Mouse (Mus musculus) limb, embryonic 12.5 days (tissue): ENCODE data around the gene Phldb2. TPM values are rescaled to one million over a fixed set of nuclear protein-coding genes. Genes with fewer than 3 reads are reported as not detected.
A peak's percentile ranks its signal among the peaks of the same experiment; 100 is the strongest.

Source experiments
- ATAC-seq: fragments of 200-750 bp; cut with Nextera tagmentation; 2 replicates; pipeline ENCODE4 v1.8.0; 2017; ENCODE audit warnings: low read depth, moderate TSS enrichment; ENCODE audit not compliant: insufficient number of reproducible peaks, insufficient read depth, low FRiP score, low TSS enrichment
- H3K27ac ChIP-seq: fragments of 300-500 bp; sonication (generic); 2 replicates; pipeline ENCODE4 v1.5.1; 2016; ENCODE audit warnings: mild to moderate bottlenecking, moderate library complexity
- H3K27me3 ChIP-seq: fragments of 300-500 bp; sonication (generic); 2 replicates; pipeline ENCODE4 v1.6.1; 2016; ENCODE audit warnings: mild to moderate bottlenecking, moderate library complexity
- H3K36me3 ChIP-seq: fragments of 300-500 bp; sonication (generic); 2 replicates; pipeline ENCODE4 v1.6.1; 2016; ENCODE audit warnings: mild to moderate bottlenecking, moderate library complexity
- H3K4me1 ChIP-seq: fragments of 300-500 bp; sonication (generic); replicated peaks from 2 replicates; pipeline ENCODE4 v1.6.1; 2016
- H3K4me2 ChIP-seq: fragments of 300-500 bp; sonication (generic); 2 replicates; pipeline ENCODE4 v1.6.1; 2016; ENCODE audit warnings: mild to moderate bottlenecking, moderate library complexity
- H3K4me3 ChIP-seq: fragments of 300-500 bp; sonication (generic); replicated peaks from 2 replicates; pipeline ENCODE4 v1.5.1; 2016; ENCODE audit warnings: mild to moderate bottlenecking
- H3K9ac ChIP-seq: fragments of 300-500 bp; sonication (generic); replicated peaks from 2 replicates; pipeline ENCODE4 v1.6.1; 2016; ENCODE audit warnings: mild to moderate bottlenecking, moderate library complexity
- H3K9me3 ChIP-seq: fragments of 300-500 bp; sonication (generic); 2 replicates; pipeline ENCODE4 v1.6.1; 2016; ENCODE audit warnings: mild to moderate bottlenecking, moderate library complexity
- WGBS: fragments of 180-500 bp; shearing (Covaris S2); methylation state at CpG from one replicate; pipeline ENCODE4 v1.1.7; 2016; 5-methylcytosine and 5-hydroxymethylcytosine counted together
- polyA plus RNA-seq: library from polyadenylated mRNA; unstranded; fragments of >200 nt; fragmentation: Nextera tagmentation; extraction: Ambion mirVana; gene quantifications from 2 replicates; pipeline ENCODE4 v1.2.1, GENCODE M21; 2016

Gene Phldb2
- polyA plus RNA-seq, 1 experiment from 2014 or later, result 75.2 TPM

GRCm38 (mm10) chr16:45970187-45970586, 16.8 kb upstream of the Phldb2 start:
- no peak overlapping the region for H3K27ac ChIP-seq
- H3K9ac ChIP-seq, result no peak overlapping the region
- no peaks in the 10 kb centered on the region for H3K36me3 ChIP-seq
- ATAC-seq, result no peak; the same call in 1 of the 2 replicates
- H3K4me3 ChIP-seq, result no peak overlapping the region
- no peaks in the 10 kb centered on the region for H3K9me3 ChIP-seq
- peaks cover 10% of the 10 kb centered on the region; the same call in 1 of the 2 replicates for H3K4me1 ChIP-seq
- no peak overlapping the region for H3K4me2 ChIP-seq
- no peaks in the 10 kb centered on the region for H3K27me3 ChIP-seq
- 87% methylated on average over 2 of the region's 2 CpGs for WGBS

- Histone ChIP-seq H3K27me3 (no peaks in the 10 kb centered on the region), H3K27ac (no peak overlapping the region), H3K36me3 (no peaks in the 10 kb centered on the region), H3K9ac (no peak overlapping the region), H3K4me2 (no peak overlapping the region), H3K4me1 (0 out of 2 replicates have a peak, but pooled peaks cover 6% of the 10 kb centered on the region), H3K4me3 (no peak overlapping the region), H3K9me3 (no peaks in the 10 kb centered on the region)
- 83% methylated on average over 5 of the region's 5 CpGs for WGBS
- ATAC-seq, result no peak
Measured at GRCm38 (mm10) chr16:45968716-45969115, 15.3 kb upstream of the Phldb2 start.

GRCm38 (mm10) chr16:45967471-45967870, 14.1 kb upstream of the Phldb2 start:
- Histone ChIP-seq H3K4me3 (no peak overlapping the region), H3K36me3 (no peaks in the 10 kb centered on the region), H3K4me1 (peaks cover 12% of the 10 kb centered on the region; the same call in 1 of the 2 replicates), H3K27ac (no peak overlapping the region), H3K9ac (no peak overlapping the region), H3K4me2 (no peak overlapping the region), H3K9me3 (no peaks in the 10 kb centered on the region), H3K27me3 (no peaks in the 10 kb centered on the region)
- 13% methylated on average over 7 of the region's 7 CpGs for WGBS
- 0 out of 2 replicates have a peak, but pooled peaks have one; percentile 35 for ATAC-seq

DNA sequence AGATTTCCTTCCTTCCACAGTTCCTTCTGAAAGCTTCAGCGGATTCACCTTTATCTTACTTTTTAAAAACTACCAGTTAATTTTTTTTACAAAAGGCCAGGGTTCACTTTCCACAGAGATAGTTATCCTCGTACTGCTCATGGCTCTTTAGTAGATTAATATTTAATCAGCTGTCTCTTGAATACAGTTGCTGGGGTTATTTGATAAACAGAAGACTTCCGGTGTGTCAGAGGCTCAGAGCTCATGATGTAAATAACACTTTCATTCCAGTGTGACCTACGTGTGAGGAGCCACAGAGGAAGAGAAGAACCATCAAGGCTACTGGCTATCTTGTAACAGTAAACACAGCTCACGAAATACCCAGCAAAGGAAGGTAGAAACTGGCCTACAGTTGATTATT, 13.2 kb upstream of the Phldb2 start:
- no peaks in the 10 kb centered on the region for H3K27me3 ChIP-seq
- H3K4me3 ChIP-seq, result no peak overlapping the region
- ATAC-seq, result no peak
- no peaks in the 10 kb centered on the region for H3K9me3 ChIP-seq
- no peaks in the 10 kb centered on the region for H3K36me3 ChIP-seq
- 83% methylated on average over 5 of the region's 5 CpGs for WGBS
- H3K9ac ChIP-seq, result no peak overlapping the region
- no peak overlapping the region for H3K27ac ChIP-seq
- H3K4me2 ChIP-seq, result no peak overlapping the region
- H3K4me1 ChIP-seq, result peaks cover 12% of the 10 kb centered on the region; the same call in 1 of the 2 replicates

DNA sequence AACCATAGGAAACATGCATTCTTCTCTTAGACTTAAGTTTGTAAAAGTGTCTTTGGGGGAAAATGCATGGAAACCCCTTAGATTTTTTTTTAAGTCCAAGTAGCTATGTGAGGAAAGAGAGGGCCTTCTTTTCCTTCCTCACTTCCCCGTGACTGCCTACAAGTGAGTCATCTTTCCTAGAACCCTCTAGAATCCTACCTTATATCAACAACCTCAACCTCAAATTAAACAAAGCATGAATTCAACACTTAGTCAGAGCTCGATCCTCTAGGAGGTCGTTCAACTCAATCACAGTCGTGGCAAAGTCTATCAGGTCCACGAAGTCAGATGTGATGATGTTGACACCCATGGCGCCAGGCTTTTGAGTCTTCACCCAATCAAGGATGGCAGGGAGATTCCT, 11.4 kb upstream of the Phldb2 start:
- Histone ChIP-seq H3K4me1 (peaks cover 12% of the 10 kb centered on the region; the same call in 1 of the 2 replicates), H3K27me3 (no peaks in the 10 kb centered on the region), H3K27ac (no peak overlapping the region), H3K9me3 (no peaks in the 10 kb centered on the region), H3K4me3 (no peak overlapping the region), H3K36me3 (no peaks in the 10 kb centered on the region), H3K4me2 (no peak overlapping the region), H3K9ac (no peak overlapping the region)
- ATAC-seq, result no peak
- 89% methylated on average over 6 of the region's 6 CpGs for WGBS

GRCm38 (mm10) chr16:45963837-45964236, 10.4 kb upstream of the Phldb2 start:
- Histone ChIP-seq H3K4me2 (no peak overlapping the region), H3K27me3 (no peaks in the 10 kb centered on the region), H3K4me1 (peaks cover 12% of the 10 kb centered on the region; the same call in 1 of the 2 replicates), H3K27ac (no peak overlapping the region), H3K4me3 (no peak overlapping the region), H3K36me3 (no peaks in the 10 kb centered on the region), H3K9me3 (no peaks in the 10 kb centered on the region), H3K9ac (no peak overlapping the region)
- WGBS, result 86% methylated on average over 8 of the region's 8 CpGs
- ATAC-seq, result no peak

DNA sequence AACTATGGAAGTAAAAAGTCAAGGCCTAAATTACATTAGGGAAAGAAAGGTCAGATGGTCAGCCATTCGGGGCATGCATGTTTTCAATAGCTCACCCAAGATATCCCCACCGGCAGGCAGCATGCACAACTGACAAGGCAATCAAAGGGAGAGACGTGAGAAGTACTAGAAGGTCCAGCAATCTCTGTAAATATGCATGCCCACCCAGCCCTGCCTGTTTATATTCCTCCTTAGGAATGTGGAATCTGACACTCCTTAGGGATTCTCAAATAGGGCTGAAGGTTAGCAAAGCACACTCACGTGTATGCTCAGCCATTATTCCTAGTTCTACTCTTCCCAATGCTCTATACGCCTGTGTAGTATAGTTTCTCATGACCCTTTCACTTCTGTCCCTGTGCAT, 9.7 kb upstream of the Phldb2 start:
- no peak overlapping the region for H3K4me3 ChIP-seq
- 53% methylated on average over 5 of the region's 5 CpGs for WGBS
- H3K36me3 ChIP-seq, result no peaks in the 10 kb centered on the region
- H3K9ac ChIP-seq, result no peak overlapping the region
- no peak overlapping the region for H3K4me2 ChIP-seq
- H3K4me1 ChIP-seq, result peaks cover 12% of the 10 kb centered on the region; the same call in 1 of the 2 replicates
- H3K9me3 ChIP-seq, result no peaks in the 10 kb centered on the region
- no peak for ATAC-seq
- no peaks in the 10 kb centered on the region for H3K27me3 ChIP-seq
- no peak overlapping the region for H3K27ac ChIP-seq

GRCm38 (mm10) chr16:45960978-45961377, 7.6 kb upstream of the Phldb2 start:
- WGBS, result 78% methylated on average over 3 of the region's 3 CpGs
- no peaks in the 10 kb centered on the region for H3K36me3 ChIP-seq
- H3K9me3 ChIP-seq, result no peaks in the 10 kb centered on the region
- H3K27ac ChIP-seq, result no peak overlapping the region
- ATAC-seq, result no peak
- H3K4me1 ChIP-seq, result peaks cover 6% of the 10 kb centered on the region; the same call in 1 of the 2 replicates
- no peak overlapping the region for H3K4me2 ChIP-seq
- H3K27me3 ChIP-seq, result no peaks in the 10 kb centered on the region
- no peak overlapping the region for H3K4me3 ChIP-seq
- H3K9ac ChIP-seq, result no peak overlapping the region

- Histone ChIP-seq H3K36me3 (no peaks in the 10 kb centered on the region), H3K9ac (no peak overlapping the region), H3K4me2 (no peak overlapping the region), H3K4me1 (peaks cover 4% of the 10 kb centered on the region; the same call in 1 of the 2 replicates), H3K27me3 (no peaks in the 10 kb centered on the region), H3K4me3 (no peak overlapping the region), H3K27ac (no peak overlapping the region), H3K9me3 (no peaks in the 10 kb centered on the region)
- ATAC-seq, result no peak
- WGBS, result 86% methylated on average over 4 of the region's 4 CpGs
Measured at GRCm38 (mm10) chr16:45956390-45956950, 3.1 kb upstream of the Phldb2 start.

DNA sequence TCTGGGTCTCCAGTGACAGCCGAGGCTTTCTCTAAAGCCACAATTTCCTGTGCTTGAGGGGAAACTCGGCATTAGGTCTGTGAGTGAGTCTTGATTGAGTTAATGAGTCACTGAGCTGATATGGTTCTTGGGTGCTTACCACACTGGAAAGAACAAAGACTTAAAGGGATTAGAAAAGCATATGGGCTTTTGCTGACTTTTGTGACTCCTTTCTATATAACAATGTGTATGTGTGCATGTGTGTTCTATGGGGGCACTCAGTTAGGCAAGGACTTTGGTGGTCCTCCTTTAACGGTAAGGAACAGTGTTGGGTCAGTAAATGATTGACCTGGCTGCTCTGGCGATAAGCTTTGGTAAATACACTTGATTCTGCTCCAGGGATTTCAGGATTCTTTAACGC, 897 bp downstream of the Phldb2 start:
- Histone ChIP-seq H3K27ac (no peak overlapping the region), H3K27me3 (no peaks in the 10 kb centered on the region), H3K4me1 (peaks cover 4% of the 10 kb centered on the region; the same call in 1 of the 2 replicates), H3K9ac (no peak overlapping the region), H3K36me3 (no peaks in the 10 kb centered on the region), H3K4me2 (no peak overlapping the region), H3K9me3 (no peaks in the 10 kb centered on the region), H3K4me3 (no peak overlapping the region)
- 41% methylated on average over 5 of the region's 5 CpGs for WGBS
- ATAC-seq, result no peak

- 79% methylated on average over 2 of the region's 2 CpGs for WGBS
- H3K36me3 ChIP-seq, result no peaks in the 10 kb centered on the region
- no peak overlapping the region for H3K9ac ChIP-seq
- no peak overlapping the region for H3K4me2 ChIP-seq
- no peaks in the 10 kb centered on the region for H3K9me3 ChIP-seq
- H3K27me3 ChIP-seq, result no peaks in the 10 kb centered on the region
- H3K27ac ChIP-seq, result no peak overlapping the region
- ATAC-seq, result no peak
- peaks cover 4% of the 10 kb centered on the region; the same call in 1 of the 2 replicates for H3K4me1 ChIP-seq
- no peak overlapping the region for H3K4me3 ChIP-seq
Measured at GRCm38 (mm10) chr16:45952035-45952434, 1.4 kb downstream of the Phldb2 start.

- Histone ChIP-seq H3K27ac (no peak overlapping the region), H3K9me3 (no peaks in the 10 kb centered on the region), H3K4me1 (peaks cover 12% of the 10 kb centered on the region), H3K27me3 (no peaks in the 10 kb centered on the region), H3K4me3 (no peak overlapping the region), H3K36me3 (no peaks in the 10 kb centered on the region), H3K9ac (no peak overlapping the region), H3K4me2 (no peak overlapping the region)
- WGBS, result 93% methylated on average over 2 of the region's 2 CpGs
- ATAC-seq, result no peak
Measured at GRCm38 (mm10) chr16:45946335-45946734, 7.1 kb downstream of the Phldb2 start.
